Mouse (Mus musculus): Measurements from ENCODE around the gene Tmem9.

The Tmem9 gene

DNA sequence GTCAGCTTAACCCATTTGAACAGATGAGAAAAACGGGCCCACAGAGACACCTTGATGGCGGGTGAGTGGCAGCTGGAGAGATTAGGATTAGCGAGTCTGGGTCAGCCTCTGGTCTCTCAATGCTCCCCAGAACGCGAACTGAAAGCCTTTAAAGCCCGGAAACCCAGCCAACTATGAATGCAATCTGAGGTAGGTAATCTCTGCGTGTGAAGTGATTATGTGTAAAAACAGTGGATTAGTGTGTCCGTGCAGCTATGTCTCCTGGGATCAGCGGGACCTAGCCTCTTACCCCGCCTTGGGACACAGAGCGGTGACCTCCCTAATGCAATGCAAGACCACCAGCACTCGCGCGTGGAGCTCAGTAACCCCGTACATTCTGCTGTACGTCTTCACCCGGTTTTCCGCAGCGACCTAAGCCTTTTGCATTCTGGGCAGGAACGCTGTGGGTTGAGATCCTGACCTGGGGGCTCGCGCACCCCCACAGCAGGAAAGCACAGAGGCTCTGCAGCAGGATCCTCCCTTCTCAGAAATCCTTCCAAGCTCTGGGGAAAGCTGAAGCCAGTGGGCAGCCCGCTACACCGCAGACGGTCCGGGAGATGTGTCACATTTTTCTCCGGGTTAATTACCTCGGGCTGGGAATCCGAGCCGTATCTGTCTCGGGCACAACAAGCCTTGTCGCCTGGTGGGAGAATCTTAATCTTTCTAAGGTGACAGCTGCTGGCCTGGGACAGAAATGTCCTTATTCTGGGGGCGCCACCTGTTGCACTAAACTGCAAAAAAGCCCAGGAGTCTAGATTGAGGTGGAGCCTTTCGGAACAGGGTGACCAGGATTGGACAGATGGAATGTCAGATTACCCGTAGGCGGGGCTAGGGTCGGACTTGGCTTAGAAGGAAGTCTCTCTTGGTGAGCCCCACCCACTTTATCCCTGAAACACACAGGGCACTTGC is at the start of gene Tmem9:
Gene Tmem9, plus strand, starts transcription at position 940 of the 948 bp plus-strand sequence.
- Histone ChIP-seq H3K36me3 (ENCODE audit: control insufficient read depth, insufficient read depth, low read length, poor library complexity, severe bottlenecking) (no peaks in the 10 kb centered on the region), H3K27me3 (ENCODE audit: control insufficient read depth, insufficient read depth, low read length, poor library complexity, severe bottlenecking) (peaks cover 2% of the 10 kb centered on the region; the same call in 1 of the 2 replicates)
- peak; percentile 44 for DNase-seq (ENCODE audit: low read depth, low spot score)

DNA sequence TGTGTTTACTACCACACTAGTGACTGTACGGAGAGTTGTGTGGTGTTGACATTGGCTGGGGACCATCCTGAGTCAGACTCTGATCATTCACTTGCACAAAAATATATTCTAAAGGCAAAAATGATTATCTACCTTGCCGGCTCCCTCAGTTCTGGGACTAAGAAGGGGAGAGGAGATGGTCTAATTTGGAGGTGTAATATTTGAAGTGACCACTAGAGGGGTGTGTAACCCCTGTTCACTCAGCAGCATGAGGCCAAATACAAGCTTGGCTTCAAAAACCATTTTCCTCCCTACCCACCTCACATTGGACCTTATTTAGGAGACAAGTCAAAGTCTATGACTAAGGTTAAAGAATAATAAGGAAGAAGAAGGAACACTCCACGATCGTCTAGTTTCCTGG is 49.5 kb upstream of the Tmem9 start:
- DNase-seq (ENCODE audit: low read depth, low spot score), result peak; percentile 62
- H3K36me3 ChIP-seq (ENCODE audit: control insufficient read depth, insufficient read depth, low read length, poor library complexity, severe bottlenecking), result no peaks in the 10 kb centered on the region
- H3K27me3 ChIP-seq (ENCODE audit: control insufficient read depth, insufficient read depth, low read length, poor library complexity, severe bottlenecking), result no peaks in the 10 kb centered on the region

DNA sequence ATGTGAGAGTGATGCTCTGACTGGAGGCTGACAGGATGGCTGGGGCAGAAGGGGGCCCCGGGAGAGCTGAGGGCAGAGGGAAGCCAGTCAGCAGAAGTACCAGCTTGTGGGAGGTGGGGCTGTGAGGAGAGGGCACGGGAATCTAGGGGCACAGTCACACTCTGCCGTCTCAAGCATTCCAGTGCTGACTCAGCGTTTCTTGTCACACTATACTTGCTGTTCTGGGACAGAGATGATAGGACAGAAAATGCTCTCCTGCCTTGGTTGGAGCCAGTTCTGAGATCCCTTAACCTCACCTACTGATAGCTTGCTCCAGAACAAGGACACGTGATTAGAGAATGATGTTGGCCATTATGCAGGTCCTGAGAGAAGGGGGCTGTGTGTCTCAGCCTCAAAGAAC is 44.8 kb upstream of the Tmem9 start:
- Histone ChIP-seq H3K27me3 (ENCODE audit: control insufficient read depth, insufficient read depth, low read length, poor library complexity, severe bottlenecking) (no peaks in the 10 kb centered on the region), H3K36me3 (ENCODE audit: control insufficient read depth, insufficient read depth, low read length, poor library complexity, severe bottlenecking) (no peaks in the 10 kb centered on the region)
- no peak for DNase-seq (ENCODE audit: low read depth, low spot score)

DNA sequence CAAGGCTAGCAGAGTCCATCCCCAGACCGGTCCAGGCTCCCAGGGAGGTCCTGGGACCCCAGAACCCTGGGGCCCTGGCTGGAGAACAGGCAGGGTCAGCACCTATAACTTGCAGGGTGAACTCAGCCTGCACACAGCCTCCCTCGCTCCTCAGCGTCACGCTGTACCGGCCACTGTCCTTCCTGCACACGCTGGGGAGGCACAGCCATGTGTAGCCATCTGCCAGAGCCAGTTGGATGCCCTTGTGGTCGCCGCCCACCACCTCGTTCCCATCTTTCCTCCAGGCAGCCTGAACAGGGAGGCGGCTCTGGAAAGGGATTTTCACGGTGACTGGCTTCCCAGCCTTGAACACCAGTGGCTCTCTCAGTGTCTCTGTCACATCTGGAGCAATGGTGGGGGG is 43.4 kb upstream of the Tmem9 start:
- Histone ChIP-seq H3K36me3 (ENCODE audit: control insufficient read depth, insufficient read depth, low read length, poor library complexity, severe bottlenecking) (no peaks in the 10 kb centered on the region), H3K27me3 (ENCODE audit: control insufficient read depth, insufficient read depth, low read length, poor library complexity, severe bottlenecking) (no peaks in the 10 kb centered on the region)
- no peak for DNase-seq (ENCODE audit: low read depth, low spot score)

DNA sequence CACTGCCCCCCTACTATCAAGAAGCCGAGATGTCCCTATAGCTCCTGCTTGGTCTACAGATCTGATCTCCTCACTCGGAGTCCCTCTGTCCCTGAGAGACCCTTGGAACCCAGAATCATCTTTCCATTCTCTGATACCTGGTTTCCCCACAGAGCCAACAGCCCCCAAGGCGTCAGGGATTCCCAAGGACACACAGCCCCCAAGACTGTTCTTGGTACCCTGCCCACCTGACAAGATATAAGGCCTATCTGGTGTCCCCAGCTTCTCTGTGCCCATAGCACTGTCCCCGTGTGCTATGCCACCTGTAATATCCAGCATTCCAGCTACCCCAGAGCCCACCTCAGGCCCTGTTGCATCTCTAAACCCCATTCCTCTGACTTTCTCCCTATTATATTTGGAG is 40.2 kb upstream of the Tmem9 start:
- Histone ChIP-seq H3K36me3 (ENCODE audit: control insufficient read depth, insufficient read depth, low read length, poor library complexity, severe bottlenecking) (no peaks in the 10 kb centered on the region), H3K27me3 (ENCODE audit: control insufficient read depth, insufficient read depth, low read length, poor library complexity, severe bottlenecking) (no peaks in the 10 kb centered on the region)
- no peak for DNase-seq (ENCODE audit: low read depth, low spot score)

DNA sequence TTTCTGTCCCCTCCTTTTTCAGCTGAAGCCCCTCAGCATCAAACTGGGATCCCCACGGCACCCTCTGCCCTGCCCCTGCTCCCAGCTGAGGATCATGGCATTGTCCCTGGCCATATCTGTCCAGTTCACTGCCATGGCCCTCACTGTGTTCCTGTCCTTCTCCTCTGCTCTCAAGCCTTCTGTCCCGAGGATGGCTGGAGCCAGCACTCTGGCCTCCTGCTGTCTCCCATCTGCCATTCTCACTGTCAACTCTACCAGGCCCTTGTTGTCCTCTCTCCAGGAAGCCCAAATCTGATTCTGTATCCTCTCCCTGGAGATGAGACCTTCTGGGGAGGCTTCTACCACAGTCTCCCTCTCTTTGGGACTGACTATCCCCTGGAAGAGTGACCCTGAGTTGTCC is 37.5 kb upstream of the Tmem9 start:
- Histone ChIP-seq H3K27me3 (ENCODE audit: control insufficient read depth, insufficient read depth, low read length, poor library complexity, severe bottlenecking) (no peaks in the 10 kb centered on the region), H3K36me3 (ENCODE audit: control insufficient read depth, insufficient read depth, low read length, poor library complexity, severe bottlenecking) (no peaks in the 10 kb centered on the region)
- no peak for DNase-seq (ENCODE audit: low read depth, low spot score)

DNA sequence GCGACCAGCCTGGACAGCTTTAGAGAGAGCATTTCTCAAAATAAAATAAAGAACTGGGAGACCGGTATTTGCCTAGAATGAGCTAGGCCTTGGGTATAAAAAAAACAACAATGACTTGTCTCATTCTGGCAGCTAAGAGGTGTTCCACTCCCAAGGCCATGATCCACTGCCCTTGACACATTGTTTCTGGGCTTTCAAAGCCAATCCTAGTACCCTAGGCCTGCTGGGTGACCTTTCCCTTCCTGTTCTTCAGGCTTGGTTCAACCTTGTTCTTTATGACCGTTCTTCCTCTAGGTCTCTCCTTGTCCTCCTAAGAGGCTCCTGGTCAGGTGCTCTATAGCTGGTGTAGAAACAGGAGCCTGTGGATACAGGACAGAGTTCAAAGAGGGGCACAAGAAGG is 35.4 kb upstream of the Tmem9 start:
- no peaks in the 10 kb centered on the region for H3K27me3 ChIP-seq (ENCODE audit: control insufficient read depth, insufficient read depth, low read length, poor library complexity, severe bottlenecking)
- no peak for DNase-seq (ENCODE audit: low read depth, low spot score)
- no peaks in the 10 kb centered on the region for H3K36me3 ChIP-seq (ENCODE audit: control insufficient read depth, insufficient read depth, low read length, poor library complexity, severe bottlenecking)

DNA sequence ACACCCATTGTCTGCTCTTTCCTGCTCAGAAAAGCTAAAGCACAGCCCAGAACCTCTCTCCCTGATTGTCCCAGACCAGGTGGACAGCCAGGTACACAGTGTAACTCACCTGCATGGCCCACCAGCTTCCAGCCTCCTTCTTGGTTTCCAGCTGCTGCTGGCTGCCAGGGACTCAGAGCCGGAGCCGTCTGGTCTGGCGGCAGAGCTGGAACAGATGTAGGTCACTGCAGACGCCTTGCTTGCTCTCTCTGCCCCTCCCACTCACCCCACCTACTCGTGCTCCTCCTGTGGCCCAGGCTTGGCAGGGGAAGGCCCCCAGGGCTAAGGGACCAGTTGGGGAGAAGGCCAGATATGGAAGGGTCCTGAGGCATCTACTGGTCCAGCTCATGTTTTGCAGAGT is 23.8 kb upstream of the Tmem9 start:
- Histone ChIP-seq H3K27me3 (ENCODE audit: control insufficient read depth, insufficient read depth, low read length, poor library complexity, severe bottlenecking) (no peaks in the 10 kb centered on the region), H3K36me3 (ENCODE audit: control insufficient read depth, insufficient read depth, low read length, poor library complexity, severe bottlenecking) (no peaks in the 10 kb centered on the region)
- DNase-seq (ENCODE audit: low read depth, low spot score), result no peak

DNA sequence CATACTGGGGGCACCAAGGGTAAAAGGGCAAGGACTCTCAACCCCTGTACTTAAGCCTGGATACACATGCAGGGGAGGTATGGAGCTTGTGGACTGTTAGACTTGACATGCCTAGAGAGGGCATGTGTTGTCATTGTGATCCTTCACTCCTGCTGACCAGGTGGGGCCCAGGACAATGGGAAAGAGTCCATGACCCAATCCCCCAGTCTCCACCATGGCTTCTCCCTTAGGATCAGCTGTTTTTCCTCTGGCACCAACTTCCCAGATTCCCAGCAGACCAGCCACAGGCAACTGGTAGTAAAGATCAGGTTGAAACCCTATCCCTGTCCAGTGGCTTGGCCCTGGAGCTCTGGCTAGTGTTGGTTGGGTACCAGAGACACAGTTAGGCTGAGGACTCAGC is 18.1 kb upstream of the Tmem9 start:
- H3K27me3 ChIP-seq (ENCODE audit: control insufficient read depth, insufficient read depth, low read length, poor library complexity, severe bottlenecking), result no peaks in the 10 kb centered on the region
- H3K36me3 ChIP-seq (ENCODE audit: control insufficient read depth, insufficient read depth, low read length, poor library complexity, severe bottlenecking), result no peaks in the 10 kb centered on the region
- DNase-seq (ENCODE audit: low read depth, low spot score), result no peak

DNA sequence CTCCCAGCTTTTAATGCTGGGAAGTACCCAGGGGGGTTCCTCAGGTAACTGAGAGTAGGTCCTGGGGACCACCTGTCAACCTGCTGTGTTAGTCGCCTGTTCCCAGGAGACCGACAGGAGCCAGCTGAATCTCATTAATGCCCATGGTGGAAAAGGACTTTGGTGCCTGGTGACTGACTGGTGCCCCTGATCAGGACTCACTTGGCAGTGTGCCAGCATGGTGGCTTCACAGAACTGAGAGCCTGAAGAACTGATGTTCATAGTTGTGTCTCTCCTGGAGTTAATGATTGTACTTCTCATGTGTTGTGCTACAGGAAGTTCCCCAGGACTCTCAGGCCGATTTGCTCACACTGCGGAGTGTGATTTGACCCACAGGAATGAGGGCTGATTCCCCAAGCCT is 14.5 kb upstream of the Tmem9 start:
- Histone ChIP-seq H3K27me3 (ENCODE audit: control insufficient read depth, insufficient read depth, low read length, poor library complexity, severe bottlenecking) (no peaks in the 10 kb centered on the region), H3K36me3 (ENCODE audit: control insufficient read depth, insufficient read depth, low read length, poor library complexity, severe bottlenecking) (no peaks in the 10 kb centered on the region)
- no peak for DNase-seq (ENCODE audit: low read depth, low spot score)

DNA sequence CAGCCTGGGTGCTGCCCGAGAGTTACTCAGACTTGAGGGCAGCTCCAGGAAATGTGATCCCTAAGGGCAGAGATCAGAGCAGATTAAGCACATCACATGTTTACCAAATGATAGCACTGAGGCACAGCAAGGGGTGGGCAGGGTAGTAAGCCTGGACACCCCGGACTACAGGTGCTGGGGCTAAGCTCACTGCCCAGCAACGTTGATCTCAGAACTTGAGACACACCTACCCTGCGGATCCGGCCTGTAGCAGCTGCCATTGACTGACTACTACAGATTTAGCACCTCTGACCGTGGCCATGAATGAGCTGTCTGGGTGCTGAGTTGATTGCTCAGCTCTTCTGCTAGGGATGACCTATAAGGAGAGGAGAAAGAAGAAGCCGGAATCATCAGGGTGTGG is 10.4 kb upstream of the Tmem9 start:
- Histone ChIP-seq H3K36me3 (ENCODE audit: control insufficient read depth, insufficient read depth, low read length, poor library complexity, severe bottlenecking) (no peaks in the 10 kb centered on the region), H3K27me3 (ENCODE audit: control insufficient read depth, insufficient read depth, low read length, poor library complexity, severe bottlenecking) (no peaks in the 10 kb centered on the region)
- DNase-seq (ENCODE audit: low read depth, low spot score), result no peak

DNA sequence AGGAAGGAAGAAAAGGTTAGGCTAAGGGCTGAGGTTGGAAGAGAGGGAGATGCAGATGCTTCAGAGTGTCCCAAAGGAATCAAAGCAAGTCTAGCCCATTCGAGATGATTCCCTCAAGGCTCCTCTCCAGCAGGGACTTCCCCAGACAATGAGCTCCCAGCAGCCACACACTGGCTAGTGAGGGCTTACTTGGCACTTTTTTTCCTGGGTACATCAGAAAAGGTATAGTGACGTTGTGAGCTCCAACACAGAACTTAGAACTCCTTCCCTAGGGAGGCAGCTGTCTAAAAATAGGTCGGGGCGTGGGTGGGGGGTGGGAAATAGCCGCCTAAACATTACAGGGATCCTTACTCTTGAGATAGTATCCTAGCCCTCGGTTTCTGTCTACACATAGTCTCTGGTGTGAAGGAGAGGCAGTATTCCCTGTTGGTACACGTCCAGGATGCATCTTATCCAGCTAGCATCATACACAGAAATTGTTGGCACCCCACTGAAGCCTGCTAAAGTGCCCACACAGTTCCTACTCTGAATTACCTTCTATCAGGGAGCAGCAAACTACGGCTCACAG is 8.1 kb upstream of the Tmem9 start:
- no peak for DNase-seq (ENCODE audit: low read depth, low spot score)
- H3K27me3 ChIP-seq (ENCODE audit: control insufficient read depth, insufficient read depth, low read length, poor library complexity, severe bottlenecking), result no peaks in the 10 kb centered on the region
- H3K36me3 ChIP-seq (ENCODE audit: control insufficient read depth, insufficient read depth, low read length, poor library complexity, severe bottlenecking), result no peaks in the 10 kb centered on the region

DNA sequence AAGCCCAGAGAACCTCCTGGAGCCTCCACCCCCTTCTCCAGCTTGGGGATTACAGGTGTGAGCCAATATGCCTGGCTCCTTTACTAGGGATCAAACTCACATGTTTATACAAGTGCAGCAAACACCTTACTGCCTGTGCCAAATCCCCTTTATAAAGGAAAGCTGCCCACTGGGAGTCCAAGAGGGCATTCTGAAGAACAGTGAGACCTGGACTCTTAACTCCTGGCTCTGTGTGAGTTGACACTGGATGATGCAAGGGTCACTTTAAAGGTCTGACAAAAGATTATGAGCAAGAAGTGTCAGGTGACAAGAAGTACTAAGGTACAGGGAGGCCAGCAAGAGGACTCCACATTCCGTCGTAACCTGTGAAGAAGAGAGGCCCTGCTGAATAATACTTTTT is 6.5 kb upstream of the Tmem9 start:
- DNase-seq (ENCODE audit: low read depth, low spot score), result no peak
- H3K27me3 ChIP-seq (ENCODE audit: control insufficient read depth, insufficient read depth, low read length, poor library complexity, severe bottlenecking), result no peaks in the 10 kb centered on the region
- no peaks in the 10 kb centered on the region for H3K36me3 ChIP-seq (ENCODE audit: control insufficient read depth, insufficient read depth, low read length, poor library complexity, severe bottlenecking)

DNA sequence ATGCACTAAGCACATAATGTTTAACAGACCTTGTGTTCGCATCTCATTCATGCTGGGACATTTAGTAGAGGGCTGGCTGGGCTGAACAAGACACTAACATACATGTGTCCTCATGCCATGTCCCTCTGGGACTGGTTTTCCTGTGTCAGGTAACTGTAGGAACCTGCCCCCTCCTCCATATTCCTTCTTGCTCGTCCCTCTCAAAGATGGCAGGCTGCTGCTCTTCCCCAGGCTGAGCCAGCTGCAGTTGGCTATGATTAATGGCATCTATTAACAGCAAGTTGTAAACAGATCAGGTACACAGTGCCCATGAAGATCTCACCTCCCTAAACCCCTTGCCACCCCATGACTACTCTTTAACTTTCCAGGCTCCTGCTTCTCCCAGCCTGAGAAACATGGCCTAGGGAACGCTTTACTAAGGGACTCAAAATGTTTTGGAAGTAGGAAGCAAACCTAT is 1.6 kb upstream of the Tmem9 start, which contains the start of gene Igfn1:
Gene Igfn1, minus strand, starts transcription at position 51 of the 457 bp plus-strand sequence.
- H3K27me3 ChIP-seq (ENCODE audit: control insufficient read depth, insufficient read depth, low read length, poor library complexity, severe bottlenecking), result peaks cover 2% of the 10 kb centered on the region; the same call in 1 of the 2 replicates
- no peaks in the 10 kb centered on the region for H3K36me3 ChIP-seq (ENCODE audit: control insufficient read depth, insufficient read depth, low read length, poor library complexity, severe bottlenecking)
- DNase-seq (ENCODE audit: low read depth, low spot score), result no peak

DNA sequence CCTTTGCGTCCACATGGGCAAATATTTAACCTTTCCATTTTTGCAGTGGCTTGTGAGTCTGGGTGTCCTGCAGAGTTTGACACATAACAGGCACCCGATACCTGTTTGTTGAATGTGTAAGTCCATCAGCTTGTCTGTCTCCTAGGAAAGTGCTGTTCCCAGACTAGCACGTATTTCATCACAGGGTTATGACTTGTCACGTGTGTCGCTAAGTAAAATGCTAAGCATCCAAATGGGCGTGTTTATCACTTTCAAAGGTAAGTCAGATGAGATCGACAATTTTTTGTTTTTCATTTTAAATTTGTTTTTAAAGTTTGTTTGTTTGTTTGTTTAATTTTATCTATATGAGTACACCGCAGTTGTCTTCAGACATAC is 196 bp downstream of the Tmem9 start:
- no peak for DNase-seq (ENCODE audit: low read depth, low spot score)
- peaks cover 2% of the 10 kb centered on the region; the same call in 1 of the 2 replicates for H3K27me3 ChIP-seq (ENCODE audit: control insufficient read depth, insufficient read depth, low read length, poor library complexity, severe bottlenecking)
- H3K36me3 ChIP-seq (ENCODE audit: control insufficient read depth, insufficient read depth, low read length, poor library complexity, severe bottlenecking), result no peaks in the 10 kb centered on the region

All from splenic B cell, adult 2 months (primary cell).